Mouse (Mus musculus) thymus, adult 2 months (tissue): Measurements from ENCODE around the gene Hoxc4. TPM values are rescaled to one million over a fixed set of nuclear protein-coding genes. Genes with fewer than 3 reads are reported as not detected.

Experiments
- DNase-seq: peaks from one replicate; pipeline ENCODE4 v3.0.0; 2021
- H3K27ac ChIP-seq: fragments of 200-500 bp; 2 replicates; pipeline ENCODE4 v1.5.1; 2012; ENCODE audit warnings: low read length, control low read depth; ENCODE audit not compliant: control insufficient read depth, insufficient read depth
- H3K27me3 ChIP-seq: fragments of 200-500 bp; 2 replicates; pipeline ENCODE4 v1.6.1; 2012; ENCODE audit warnings: mild to moderate bottlenecking, low read length, moderate library complexity, mixed read lengths; ENCODE audit not compliant: control insufficient read depth, insufficient read depth
- H3K36me3 ChIP-seq: fragments of 200-500 bp; 2 replicates; pipeline ENCODE4 v1.6.1; 2012; ENCODE audit warnings: mild to moderate bottlenecking, low read length, moderate library complexity; ENCODE audit not compliant: control insufficient read depth, insufficient read depth
- H3K4me1 ChIP-seq: fragments of 200-500 bp; replicated peaks from 2 replicates; pipeline ENCODE4 v1.6.1; 2012; ENCODE audit warnings: low read length; ENCODE audit not compliant: control insufficient read depth, insufficient read depth
- H3K4me3 ChIP-seq: fragments of 200-500 bp; 2 replicates; pipeline ENCODE4 v1.5.1; 2012; ENCODE audit warnings: mild to moderate bottlenecking, low read length, control low read depth, moderate library complexity; ENCODE audit not compliant: control insufficient read depth, insufficient read depth
- CTCF ChIP-seq: fragments of 200-500 bp; IDR thresholded peaks from 2 replicates; pipeline ENCODE4 v1.5.1; 2012; ENCODE audit warnings: mild to moderate bottlenecking, control low read depth, low read length, moderate library complexity, borderline replicate concordance; ENCODE audit not compliant: control insufficient read depth, poor library complexity, insufficient read depth; ENCODE audit errors: extremely low read depth
- POLR2A ChIP-seq: fragments of 200-500 bp; IDR thresholded peaks from 2 replicates; pipeline ENCODE4 v1.6.1; 2012; ENCODE audit warnings: mild to moderate bottlenecking, low read length, control low read depth, moderate library complexity; ENCODE audit not compliant: control insufficient read depth, poor library complexity, insufficient read depth; ENCODE audit errors: extremely low read depth
- WGBS: fragments of 180-500 bp; shearing (Covaris S2); methylation state at CpG from one replicate; pipeline ENCODE4 v1.1.7; 2018; 5-methylcytosine and 5-hydroxymethylcytosine counted together
- polyA plus RNA-seq: library from polyadenylated mRNA; depleted of rRNA; stranded (reverse); fragments of >200 nt; gene quantifications from 2 replicates; pipeline ENCODE4 v1.2.3, GENCODE M21; 2012

Hoxc4 gene
- polyA plus RNA-seq, 1 experiment = 0.22 TPM

DNA sequence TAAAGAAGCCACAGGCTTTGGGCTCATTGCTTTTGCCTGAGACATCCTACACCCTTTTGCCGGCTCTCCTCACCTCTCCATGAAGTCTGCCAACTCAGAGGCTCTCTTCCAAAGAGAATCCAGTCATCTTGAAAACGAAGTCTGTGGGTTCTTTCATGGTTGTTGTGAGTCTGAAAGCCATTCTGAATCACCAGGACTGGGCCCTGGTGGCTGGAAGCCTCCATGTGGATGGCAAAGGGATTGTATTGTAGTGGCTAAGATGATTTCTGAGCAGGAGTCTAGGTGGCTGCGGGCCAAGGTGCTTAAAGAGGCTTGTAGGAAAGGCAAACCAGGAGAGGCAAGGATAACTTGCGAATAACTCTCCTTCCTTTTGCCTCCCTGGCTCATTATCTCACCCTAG is 16.6 kb upstream of the Hoxc4 start:
- 76% methylated on average over 4 of the region's 4 CpGs for WGBS
- H3K27me3 ChIP-seq = peaks cover 52% of the 10 kb centered on the region

GRCm38 (mm10) chr15:103002821-103003448 is 15.8 kb upstream of the Hoxc4 start:
- no peak for DNase-seq
- Histone ChIP-seq H3K27me3 (peaks cover 48% of the 10 kb centered on the region), H3K4me3 (no peak overlapping the region), H3K4me1 (no peaks in the 10 kb centered on the region; the same call in 1 of the 2 replicates), H3K36me3 (no peaks in the 10 kb centered on the region), H3K27ac (no peak overlapping the region)
- 19% methylated on average over 13 of the region's 13 CpGs for WGBS
- no peak for TF ChIP-seq POLR2A
- no peak for TF ChIP-seq CTCF

More for the DNA sequence above, 16.6 kb upstream of the Hoxc4 start:
- Histone ChIP-seq H3K36me3 (no peaks in the 10 kb centered on the region), H3K4me3 (no peak overlapping the region), H3K27ac (no peak overlapping the region), H3K4me1 (no peaks in the 10 kb centered on the region; the same call in 1 of the 2 replicates)
- no peak for TF ChIP-seq POLR2A
- no peak for TF ChIP-seq CTCF
- DNase-seq = no peak

DNA sequence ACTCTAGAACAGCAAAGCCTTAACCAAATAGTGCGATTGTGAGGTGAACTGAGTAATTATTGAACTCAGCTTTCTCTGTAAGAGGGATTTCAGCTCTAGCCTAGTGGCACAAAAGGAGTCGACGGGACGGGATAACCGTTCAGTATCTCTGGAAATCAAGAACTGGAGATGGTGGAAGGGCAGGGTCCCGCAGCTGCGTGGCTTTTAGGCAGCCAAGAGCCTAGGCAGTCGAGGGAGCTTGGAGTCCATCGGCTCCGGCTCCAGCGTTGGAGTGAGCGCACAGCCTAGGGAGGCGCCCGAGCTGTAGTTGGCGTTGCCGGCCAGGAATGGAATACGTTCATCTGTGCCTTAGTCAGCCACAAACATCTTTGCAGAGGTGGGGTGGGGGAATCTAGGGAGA is 13.4 kb upstream of the Hoxc4 start:
- H3K27ac ChIP-seq = no peak overlapping the region

GRCm38 (mm10) chr15:103005797-103006196 is 12.9 kb upstream of the Hoxc4 start:
- TF ChIP-seq CTCF (no peak), POLR2A (no peak)
- no peak for DNase-seq
- Histone ChIP-seq H3K4me3 (no peak overlapping the region), H3K27me3 (peaks cover 40% of the 10 kb centered on the region), H3K36me3 (no peaks in the 10 kb centered on the region), H3K4me1 (no peaks in the 10 kb centered on the region), H3K27ac (no peak overlapping the region)
- 27% methylated on average over 5 of the region's 5 CpGs for WGBS

More for the DNA sequence above, 13.4 kb upstream of the Hoxc4 start:
- Histone ChIP-seq H3K4me1 (no peaks in the 10 kb centered on the region), H3K36me3 (no peaks in the 10 kb centered on the region), H3K4me3 (no peak overlapping the region), H3K27me3 (peaks cover 40% of the 10 kb centered on the region)
- WGBS = 15% methylated on average over 17 of the region's 17 CpGs
- no peak for DNase-seq
- no peak for TF ChIP-seq CTCF
- no peak for TF ChIP-seq POLR2A

GRCm38 (mm10) chr15:103006326-103006725 is 12.4 kb upstream of the Hoxc4 start:
- no peak for TF ChIP-seq POLR2A
- TF ChIP-seq CTCF = no peak
- WGBS = 58% methylated on average over 1 of the region's 1 CpGs
- H3K4me1 ChIP-seq = no peaks in the 10 kb centered on the region
- no peak overlapping the region for H3K4me3 ChIP-seq
- H3K36me3 ChIP-seq = no peaks in the 10 kb centered on the region
- DNase-seq = no peak
- H3K27ac ChIP-seq = no peak overlapping the region
- H3K27me3 ChIP-seq = peaks cover 39% of the 10 kb centered on the region

DNA sequence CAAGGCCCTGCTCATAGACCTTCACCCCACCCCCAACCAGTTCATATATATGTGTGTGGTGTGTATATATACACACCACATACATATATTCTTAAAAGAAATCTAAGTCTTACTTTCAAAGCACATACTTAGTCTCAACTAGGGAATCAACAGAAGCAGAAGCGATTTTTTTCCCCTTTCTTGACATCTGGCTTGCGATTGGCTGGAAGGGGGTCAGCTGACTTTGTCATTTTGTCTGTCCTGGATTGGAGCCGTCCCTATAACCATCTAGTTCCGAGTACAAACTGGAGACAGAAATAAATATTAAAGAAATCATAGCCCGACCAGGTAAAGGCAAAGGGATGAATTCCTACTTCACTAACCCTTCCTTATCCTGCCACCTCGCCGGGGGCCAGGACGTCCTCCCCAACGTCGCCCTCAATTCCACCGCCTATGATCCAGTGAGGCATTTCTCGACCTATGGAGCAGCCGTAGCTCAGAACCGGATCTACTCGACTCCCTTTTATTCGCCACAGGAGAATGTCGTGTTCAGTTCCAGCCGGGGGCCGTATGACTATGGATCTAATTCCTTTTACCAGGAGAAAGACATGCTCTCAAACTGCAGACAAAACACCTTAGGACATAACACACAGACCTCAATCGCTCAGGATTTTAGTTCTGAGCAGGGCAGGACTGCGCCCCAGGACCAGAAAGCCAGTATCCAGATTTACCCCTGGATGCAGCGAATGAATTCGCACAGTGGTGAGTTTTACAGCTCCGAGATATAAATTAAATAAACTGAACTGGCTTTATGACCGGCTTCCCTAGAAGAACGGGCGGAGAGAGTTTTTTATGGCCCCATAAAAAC is 9.2 kb upstream of the Hoxc4 start:
- DNase-seq = no peak
- H3K4me3 ChIP-seq = no peak overlapping the region
- H3K27me3 ChIP-seq = peaks cover 36% of the 10 kb centered on the region
- TF ChIP-seq POLR2A (no peak), CTCF (no peak)
- H3K36me3 ChIP-seq = no peaks in the 10 kb centered on the region
- 11% methylated on average over 27 of the region's 27 CpGs for WGBS
- H3K4me1 ChIP-seq = no peaks in the 10 kb centered on the region
- no peak overlapping the region for H3K27ac ChIP-seq
